Mouse (Mus musculus) WW6 (cell line): Measurements from ENCODE around the gene 1700125H20Rik.
"Not testable (repeated sequence)": the region's sequence is repeated elsewhere in the genome, so short reads cannot be mapped to it uniquely, and the experiment has no call there.

Source experiments
- DNase-seq: peaks from one replicate; pipeline ENCODE4 v3.0.0-alpha.2; 2013; ENCODE audit warnings: low read depth, low spot score

Gene 1700125H20Rik

DNA sequence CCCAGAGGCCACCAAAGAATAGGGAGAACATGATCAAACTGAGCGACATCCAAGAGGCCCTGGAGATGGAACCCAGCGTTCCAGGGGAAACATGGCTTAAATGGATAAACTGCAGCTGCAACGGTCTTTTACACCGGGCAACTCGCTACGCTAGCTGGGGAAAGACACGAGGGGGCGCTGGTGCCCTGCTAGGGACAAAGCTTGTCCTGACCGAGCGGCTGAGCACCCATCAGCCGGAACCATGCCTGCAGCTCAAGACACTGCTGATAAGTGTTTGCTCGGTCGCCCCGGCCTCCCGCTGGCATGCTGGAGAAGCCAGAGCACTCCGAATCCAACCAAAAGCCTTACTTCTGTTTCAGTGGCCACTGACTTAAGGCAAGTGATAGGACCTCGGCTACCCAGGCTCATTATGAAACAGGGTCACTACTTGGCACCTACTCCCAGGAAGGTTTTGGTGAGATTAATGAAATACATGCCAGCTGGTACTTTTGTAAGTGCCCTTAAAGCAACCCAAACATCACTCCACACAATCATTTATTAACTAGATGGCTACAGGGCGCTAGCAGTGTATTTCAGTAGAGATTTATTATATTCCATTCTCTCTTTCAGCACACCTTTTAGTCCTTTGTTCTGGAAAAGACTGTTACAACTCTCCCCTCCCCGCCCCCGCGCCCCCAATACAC is at the start of gene 1700125H20Rik:
TSS of gene 1700125H20Rik (plus strand) at position 347 of the 683 bp plus-strand sequence.
- peak; percentile 79 for DNase-seq

DNA sequence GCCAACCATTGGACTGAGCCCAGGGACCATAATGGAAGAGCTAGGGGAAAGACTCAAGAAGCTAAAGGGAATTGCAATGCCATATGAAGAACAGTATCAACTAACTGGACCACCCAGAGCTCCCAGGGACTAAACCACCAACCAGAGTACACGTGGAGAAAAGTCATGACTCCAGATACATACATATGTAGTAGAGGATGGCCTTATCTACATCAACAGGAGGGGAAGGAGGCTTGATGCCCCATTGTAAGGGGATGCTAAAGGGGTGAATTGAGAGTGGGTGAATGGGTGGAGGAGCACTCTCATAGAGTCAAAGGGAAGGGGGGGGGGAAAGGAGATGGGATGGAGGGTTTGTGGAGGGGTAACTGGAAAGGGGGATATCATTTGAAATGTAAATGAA is 48.1 kb upstream of the 1700125H20Rik start:
- DNase-seq: no peak

DNA sequence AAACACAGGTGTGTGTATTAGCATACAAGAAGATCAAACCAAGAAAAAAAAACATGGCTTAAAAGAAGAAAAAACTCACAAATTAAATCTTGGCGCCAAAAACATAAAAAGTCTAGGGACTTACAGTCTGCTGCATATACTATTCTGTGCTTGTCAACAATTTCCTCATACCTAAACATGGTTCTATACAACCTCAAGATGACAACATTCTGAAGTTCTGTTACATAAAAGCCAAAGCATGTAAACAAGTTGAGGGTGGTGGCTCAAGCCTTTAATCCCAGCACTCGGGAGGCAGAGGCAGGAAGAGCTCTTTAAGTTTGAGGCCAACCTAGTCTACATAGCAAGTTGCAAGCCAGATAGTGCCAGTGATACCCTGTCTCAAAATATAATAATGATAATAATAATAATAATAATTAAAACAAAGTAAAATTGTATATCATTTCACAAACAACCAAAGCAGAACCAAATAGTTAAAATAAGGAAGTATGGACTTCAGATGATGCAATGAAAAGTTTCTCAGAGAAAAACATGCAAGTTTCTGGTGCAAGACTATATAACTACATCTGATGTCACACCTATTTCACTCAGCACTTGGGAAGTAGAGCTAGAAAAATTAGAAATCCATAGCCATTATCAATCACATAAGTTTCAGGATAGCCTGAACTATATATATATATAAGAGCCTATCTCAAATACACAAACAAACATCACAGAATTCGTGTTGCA is 46.8 kb upstream of the 1700125H20Rik start:
- no peak for DNase-seq

DNA sequence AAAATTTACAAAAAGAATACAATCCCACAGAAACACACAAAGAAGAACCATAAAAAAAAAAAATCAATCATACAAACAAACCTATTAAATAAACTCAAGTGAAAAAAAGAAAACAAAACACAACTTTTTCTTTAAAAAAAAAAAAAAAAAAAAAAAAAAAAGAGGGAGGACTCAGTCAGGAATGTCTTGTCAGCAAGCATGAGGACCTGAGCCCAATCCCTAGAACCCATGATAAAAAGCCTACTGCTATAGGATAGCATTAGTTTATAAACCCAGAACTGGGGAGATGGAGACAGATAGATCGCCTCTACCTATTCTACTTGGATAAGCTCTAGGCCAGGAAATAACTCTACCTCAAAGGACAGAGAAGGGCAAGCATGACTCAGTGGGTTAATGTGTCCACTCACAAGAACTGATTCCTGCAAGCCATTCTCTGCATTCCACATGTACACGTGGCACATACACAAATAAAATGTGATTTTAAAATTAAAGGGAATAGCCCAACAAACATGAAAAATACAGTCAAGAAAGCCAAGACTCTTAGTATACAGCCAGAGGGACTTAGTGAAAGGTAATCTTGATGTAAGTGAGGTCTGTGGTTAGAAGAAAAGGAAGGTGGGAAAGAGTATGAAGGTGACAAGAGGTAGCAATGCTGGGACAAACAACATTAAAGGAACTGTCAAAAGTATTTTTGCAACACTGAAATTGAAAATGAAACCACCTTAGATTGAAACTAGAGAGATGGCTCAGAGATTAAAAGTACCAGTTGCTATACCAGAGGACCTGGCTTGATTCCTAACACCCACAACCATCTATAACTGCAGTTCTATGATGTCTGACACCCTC is 43.7 kb upstream of the 1700125H20Rik start:
- DNase-seq: no peak

DNA sequence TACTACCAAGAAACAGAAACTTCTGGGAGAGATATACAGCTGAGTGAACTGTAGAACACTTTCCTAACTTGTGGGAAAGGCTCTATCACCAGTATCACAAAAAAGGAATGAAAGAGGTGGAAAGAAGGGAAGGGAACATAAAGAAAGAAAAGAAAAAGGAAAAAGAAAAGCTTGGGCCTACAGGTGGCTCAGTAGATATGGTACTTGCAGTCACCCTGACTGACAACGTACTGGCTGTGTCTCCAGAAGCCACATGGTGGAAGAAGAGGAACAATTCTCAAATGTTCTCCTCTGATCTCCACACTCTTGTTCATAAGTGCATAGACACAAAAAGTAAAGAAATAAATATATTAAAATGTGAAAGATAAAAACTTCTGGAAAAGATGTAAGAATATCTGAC is 41.3 kb upstream of the 1700125H20Rik start:
- no peak for DNase-seq

DNA sequence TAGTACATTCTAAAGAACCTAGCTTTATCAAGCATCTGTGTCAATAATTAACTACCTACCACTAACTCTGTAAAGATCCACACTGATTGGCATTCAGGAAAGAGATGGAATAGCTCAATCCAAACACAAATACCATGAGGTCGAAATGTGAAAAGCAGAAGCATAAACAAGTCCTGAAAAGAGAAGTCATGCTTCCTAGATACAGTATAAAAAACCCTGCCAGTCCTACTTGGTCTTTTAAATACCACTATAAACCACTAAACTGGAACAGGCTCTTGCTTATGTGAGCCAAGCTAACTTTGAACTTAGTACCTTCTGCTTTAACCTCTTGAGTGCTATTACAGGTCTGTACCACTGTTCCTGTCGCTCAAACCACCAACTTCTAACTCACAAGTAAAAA is 38.7 kb upstream of the 1700125H20Rik start:
- no peak for DNase-seq

DNA sequence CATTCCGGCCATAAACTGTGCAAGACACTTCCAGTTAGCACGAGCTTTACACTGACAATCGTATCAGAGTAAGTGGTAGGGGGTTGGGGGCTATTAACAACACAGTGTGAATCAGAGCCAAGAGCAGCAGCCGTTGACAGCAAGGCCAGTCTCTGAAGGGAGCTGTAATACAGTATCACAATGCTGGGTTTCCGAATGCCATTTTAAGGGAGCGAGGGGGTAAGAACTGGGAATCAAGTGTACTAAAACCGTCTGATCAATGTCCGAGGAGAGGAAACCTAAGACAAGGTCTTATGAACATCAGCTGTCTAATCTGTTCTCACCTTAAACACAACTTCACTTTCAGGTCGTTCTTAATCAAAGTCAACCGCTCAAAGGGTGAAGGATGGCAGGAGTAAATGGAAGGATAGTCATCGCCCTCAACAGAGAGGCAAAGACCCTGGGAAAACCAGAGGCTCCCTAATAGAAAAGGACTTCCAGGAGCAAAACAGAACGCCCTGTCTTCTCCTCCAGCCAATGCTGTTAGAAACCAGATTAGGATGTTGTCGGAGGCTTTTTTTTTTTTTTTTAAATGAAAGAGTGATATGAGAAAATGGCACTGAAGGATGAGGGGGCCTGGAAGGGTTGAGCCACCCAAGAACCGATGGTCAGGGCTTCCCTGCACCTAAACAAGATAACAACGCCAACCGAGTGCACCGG is 31.3 kb upstream of the 1700125H20Rik start:
- no peak for DNase-seq

DNA sequence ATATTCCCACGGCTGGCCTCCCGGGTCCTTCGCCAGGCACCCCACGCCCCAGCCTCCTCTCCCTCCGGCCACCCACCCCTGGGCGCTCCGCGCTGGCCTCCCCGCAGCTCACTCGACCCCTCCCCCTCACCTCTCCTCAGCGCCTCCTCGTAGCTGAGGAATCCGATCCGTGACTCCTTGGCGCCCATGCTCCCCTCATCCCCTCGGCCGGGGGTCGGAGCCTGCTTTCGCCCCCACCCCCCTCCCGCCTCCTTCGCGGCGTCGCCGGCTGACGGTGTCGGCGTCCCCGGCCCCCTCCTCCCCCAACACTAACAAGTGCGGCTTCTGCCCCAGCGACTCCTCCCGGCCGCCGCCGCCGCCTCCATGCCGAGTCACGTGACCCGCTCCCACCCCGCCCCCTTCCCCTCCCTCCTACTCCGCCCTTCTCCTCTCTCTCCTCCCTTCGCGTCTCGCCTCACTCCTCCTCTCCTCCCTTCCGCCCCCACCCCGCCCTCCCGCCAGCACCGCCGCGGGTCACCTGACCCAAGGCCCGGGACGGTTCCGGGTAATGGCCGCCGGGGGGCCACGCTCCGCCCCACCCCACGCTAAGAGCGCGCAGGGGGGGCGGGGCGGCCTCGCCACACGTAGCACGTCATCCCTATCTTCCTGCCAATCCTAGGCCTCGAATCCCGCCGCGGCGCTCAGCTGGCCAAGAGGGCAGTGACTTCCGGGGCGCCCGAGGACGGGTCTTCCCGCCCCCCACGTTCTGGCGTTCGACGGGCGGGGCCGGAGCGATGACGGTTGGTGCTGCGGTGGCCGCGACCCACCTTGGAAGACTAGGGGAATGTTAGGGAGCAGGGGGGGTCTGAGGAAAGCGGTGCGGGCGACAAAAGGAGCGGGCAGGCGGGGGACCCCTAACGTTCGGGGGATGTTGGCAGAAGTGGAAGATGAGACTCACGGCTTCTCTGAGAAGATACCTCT is 30.3 kb upstream of the 1700125H20Rik start, which contains the start of gene Usp32:
TSS of gene Usp32 (minus strand) at position 581 of the 960 bp plus-strand sequence.
- peak; percentile 99 for DNase-seq

DNA sequence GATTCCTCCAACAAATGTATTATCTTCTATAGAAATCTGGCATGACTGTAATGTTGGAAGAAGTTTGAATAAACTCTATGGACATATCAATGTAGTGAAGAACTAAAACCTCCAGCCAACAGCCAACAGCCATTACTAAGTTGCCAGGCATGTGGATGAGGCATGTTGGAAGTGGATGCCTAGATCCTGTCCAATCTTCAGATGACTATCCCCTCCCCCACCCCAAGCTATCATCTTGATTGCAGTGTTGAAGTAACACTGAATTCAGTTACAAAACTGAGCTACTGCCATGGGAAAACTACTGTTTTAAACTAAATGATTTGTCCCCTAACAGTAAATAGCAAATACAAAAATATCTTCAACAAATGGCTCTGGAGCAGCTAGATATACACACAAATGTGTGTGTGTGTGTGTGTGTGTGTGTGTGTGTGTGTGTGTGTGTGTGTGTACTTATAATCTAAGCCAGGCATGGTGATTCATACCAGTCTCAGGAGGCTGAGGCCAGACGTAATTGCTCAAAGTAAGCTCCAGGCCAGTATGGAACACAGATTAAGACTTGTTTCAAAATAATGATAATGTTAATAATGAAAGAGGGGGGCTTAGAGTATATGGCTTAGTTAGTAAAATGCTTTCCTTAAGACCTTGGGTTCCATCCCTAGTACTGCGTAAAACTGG is 17.8 kb upstream of the 1700125H20Rik start:
- DNase-seq: no peak

DNA sequence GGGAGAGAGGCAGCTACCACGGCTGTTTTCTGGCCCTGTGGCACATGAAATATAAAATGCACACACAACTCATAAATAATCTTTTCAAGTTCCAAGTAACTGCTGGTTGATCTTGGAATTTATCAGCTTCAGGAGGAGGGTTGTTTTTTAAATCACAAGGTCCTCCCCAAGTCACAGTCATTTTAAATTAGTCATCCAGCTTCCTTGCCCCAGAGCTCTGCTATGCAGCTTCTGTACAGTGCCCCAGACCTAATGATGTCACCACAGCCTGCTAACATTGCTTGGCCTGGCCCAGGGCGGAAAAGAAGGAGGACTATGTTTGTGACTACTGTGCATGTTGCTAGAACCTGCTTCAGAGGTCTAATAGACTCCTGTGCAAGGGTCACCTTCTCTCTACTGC is 12.9 kb upstream of the 1700125H20Rik start:
- DNase-seq: no peak

DNA sequence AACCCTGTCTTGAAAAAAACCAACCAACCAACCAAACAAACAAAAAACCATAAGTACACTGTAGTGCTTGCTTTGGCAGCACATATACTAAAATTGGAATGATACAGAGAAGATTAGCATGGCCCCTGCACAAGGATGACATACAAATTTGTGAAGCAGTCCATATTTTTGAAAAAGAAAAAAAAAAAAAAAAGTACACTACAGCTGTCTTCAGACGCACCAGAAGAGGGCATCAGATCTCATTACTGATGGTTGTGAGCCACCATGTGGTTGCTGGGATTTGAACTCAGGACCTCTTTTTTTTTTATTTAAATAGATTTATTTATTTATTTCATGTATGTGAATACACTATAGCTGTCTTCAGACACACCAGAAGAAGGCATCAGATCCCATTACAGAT is 7.2 kb upstream of the 1700125H20Rik start:
- DNase-seq: not testable (repeated sequence)

DNA sequence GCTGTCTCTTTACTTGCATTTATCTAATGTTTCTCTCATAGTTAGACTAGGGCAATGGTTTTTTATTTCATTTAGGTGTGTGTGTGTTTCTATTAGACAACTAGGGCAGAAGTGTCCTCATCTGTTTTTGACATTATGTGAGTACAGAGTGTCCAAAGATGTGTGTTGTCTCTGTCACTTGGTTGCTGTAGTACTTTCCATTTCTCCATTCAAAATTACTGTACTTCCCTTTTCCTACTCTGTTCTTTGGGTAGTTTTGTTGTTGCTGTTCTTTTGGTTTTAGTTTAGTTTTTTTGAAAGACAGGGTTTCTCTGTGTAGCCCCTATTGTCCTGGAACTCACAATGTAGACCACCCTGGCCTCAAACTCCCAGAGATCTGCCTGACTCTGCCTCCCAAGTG is 5.8 kb upstream of the 1700125H20Rik start:
- DNase-seq: no peak

DNA sequence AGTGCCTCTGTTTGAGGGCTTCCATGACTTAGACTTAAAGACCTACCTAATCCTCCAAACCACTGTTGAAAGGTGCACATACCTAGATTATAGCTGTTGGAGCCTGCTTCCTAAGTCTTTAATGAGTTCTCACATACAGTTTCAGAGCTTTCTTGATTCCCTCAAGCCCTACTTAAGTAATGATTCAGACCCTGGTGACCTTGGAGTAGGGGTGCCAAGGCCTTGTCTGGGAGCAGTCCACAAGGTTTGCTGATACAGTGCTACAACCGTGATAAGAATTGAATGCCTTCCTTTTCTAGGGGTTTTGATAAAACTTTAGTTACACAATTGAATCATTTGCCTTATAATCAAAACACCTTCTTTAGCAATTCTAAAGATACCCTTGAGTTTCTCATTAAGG is 2.7 kb upstream of the 1700125H20Rik start:
- DNase-seq: no peak

DNA sequence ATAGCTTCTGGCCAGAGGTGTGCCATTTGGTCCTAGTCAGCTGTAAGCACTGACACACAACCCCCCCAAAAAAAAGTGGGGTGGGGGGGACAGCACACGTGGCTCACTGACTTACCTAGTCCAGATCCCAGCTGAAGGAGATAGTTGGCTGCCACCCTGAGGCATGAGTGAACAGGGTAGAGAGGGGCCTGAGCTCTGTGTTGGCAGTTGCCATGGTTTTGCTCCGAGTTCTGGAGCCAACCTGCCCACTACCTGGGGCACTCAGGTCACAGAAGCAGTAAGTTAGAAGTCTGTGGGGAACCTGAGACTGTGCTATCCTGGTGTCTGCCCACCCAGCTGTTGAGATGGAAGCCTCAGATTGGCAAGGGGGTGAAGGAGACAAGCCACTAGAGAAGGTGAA is 629 bp downstream of the 1700125H20Rik start:
- no peak for DNase-seq

DNA sequence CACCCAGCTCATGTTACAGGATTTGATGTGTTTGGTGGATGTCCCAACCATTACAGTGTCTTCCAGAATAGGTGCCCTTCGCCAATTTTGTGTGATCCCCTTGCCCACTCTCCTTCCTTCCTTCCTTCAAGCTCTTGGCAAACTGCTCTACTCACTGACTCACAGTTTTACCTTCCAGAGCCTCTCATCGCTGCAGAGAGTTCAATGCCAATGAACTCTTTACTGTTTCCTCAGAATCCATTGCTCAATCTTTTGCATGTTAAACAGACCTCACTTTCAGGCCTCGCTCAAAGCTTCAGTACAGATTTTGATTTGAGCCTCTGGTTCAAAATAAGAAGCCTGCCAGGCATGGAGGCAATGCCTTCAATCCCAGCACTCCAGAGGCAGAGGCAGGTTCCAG is 5.7 kb downstream of the 1700125H20Rik start:
- DNase-seq: no peak

DNA sequence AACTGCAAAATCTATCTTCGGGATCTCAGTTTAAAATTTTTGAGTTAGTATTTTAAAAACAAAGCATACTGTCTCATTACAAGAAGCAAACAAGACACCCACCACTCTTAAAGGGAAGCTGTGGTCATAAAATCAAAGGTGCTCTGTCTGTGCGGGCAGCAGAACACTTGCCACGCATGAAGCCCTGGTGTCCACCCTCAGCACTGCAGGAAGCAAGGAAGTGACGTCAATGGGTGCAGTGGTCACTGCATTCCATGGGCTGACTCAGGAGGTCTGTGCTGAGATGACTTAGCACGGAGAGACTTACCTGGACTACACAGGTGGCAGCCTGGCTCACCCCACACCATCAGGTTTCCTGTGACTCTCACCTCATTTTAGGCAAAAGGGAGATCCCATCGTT is 7.6 kb downstream of the 1700125H20Rik start:
- no peak for DNase-seq

DNA sequence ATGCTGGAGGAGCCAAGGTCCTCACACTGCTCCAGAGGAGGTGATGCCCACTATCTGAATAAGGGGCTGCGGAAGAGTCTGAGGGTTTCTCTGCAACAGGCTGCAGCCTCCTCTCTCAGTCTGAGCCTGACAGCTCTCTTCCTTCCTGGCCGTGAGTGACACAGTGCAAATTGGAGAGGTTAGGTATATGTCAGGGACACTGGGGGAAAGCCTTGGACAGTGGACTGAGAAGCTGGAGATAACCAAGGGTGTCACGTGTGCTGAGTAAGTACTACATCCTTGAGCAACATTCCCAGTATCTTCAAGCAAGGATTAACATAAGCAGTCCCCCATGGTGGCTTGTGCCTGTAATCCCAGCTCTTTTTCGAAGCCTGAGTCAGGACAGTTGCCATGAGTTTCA is 8.2 kb downstream of the 1700125H20Rik start:
- no peak for DNase-seq

DNA sequence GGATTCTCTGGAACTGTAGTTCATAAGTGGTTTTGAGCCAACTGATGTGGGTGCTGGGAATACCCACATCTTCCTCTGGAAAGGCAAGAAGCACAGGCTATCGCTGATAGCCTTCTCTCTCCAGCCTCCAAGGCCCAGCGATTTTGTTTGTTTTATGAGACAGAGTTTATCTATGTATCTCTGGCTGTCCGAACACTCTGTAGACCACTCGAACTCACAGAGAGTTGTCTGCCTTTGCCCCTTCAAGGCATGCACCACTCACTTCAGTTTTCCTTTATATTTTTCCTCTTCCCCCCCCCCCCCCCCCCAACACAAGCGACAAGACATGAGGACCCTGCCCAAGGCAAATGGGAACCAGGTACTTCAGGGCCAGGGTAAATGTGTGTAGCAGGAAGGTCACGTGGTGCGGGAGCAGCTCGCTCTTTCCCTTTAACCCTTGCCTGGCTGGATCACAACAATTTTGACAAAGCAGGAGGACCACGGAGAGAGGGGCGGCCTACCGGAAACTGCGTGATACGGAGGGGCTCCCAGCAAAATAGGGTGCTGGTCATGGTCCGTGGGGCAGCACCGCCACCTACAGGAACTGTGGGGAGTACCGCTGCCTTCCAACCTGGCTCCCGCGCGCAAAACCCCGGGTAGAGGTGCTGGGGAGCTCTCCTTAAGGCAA is 12.5 kb downstream of the 1700125H20Rik start:
- DNase-seq: peak; percentile 87

DNA sequence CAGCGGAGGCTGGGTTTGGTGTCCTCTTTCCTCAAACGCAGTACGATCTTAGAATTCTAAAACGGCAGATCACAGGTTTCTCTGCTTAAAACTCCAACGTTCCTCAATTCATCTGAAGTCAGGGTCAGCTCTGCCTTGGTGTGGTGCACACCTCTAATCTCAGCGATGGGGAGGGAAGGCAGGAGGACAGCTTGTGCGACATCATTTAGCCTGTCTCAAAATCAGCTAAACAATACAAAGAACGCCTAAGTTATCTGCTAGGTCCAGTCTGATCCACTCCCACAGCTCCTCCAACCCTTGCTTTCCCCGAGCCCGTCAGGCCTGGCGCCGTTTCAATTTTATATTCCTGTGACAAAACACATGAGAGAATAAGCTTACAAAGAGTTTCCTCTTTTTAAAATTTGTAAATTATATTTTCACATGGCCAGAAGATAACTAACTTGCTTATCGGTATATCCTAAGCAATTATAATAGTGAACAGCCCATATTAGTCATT is 13.1 kb downstream of the 1700125H20Rik start:
- DNase-seq: no peak
